Mouse (Mus musculus) limb, embryonic 14.5 days (tissue): ENCODE results near the gene Hoxb2. TPM values are rescaled to one million over a fixed set of nuclear protein-coding genes. Genes with fewer than 3 reads are reported as not detected.

ENCODE experiments used
- ATAC-seq: fragments of 200-750 bp; cut with Nextera tagmentation; 2 replicates; pipeline ENCODE4 v1.8.0; 2017; ENCODE audit warnings: low read depth, moderate number of reproducible peaks, moderate TSS enrichment; ENCODE audit not compliant: low FRiP score
- DNase-seq: peaks from one replicate; pipeline ENCODE4 v3.0.0-alpha.2; 2015; ENCODE audit warnings: low spot score
- H3K27ac ChIP-seq: fragments of 300-500 bp; sonication (generic); replicated peaks from 2 replicates; pipeline ENCODE4 v1.5.1; 2014; ENCODE audit warnings: low read depth, mild to moderate bottlenecking, low read length, moderate library complexity, mixed read lengths
- H3K27me3 ChIP-seq: fragments of 300-500 bp; sonication (generic); 2 replicates; pipeline ENCODE4 v1.6.1; 2014; ENCODE audit warnings: low read length, mixed read lengths; ENCODE audit not compliant: control insufficient read depth, insufficient read depth
- H3K36me3 ChIP-seq: fragments of 300-500 bp; sonication (generic); 2 replicates; pipeline ENCODE4 v1.6.1; 2014; ENCODE audit warnings: mild to moderate bottlenecking, low read length, moderate library complexity, mixed read lengths; ENCODE audit not compliant: control insufficient read depth, insufficient read depth
- H3K4me1 ChIP-seq: fragments of 300-500 bp; sonication (generic); 2 replicates; pipeline ENCODE4 v1.6.1; 2014; ENCODE audit warnings: antibody characterized with exemption, low read length, mixed read lengths; ENCODE audit not compliant: control insufficient read depth, insufficient read depth
- H3K4me2 ChIP-seq: fragments of 300-500 bp; sonication (generic); replicated peaks from 2 replicates; pipeline ENCODE4 v1.6.1; 2014; ENCODE audit warnings: low read depth, mild to moderate bottlenecking, low read length, moderate library complexity; ENCODE audit not compliant: severe bottlenecking
- H3K4me3 ChIP-seq: fragments of 300-500 bp; sonication (generic); replicated peaks from 2 replicates; pipeline ENCODE4 v1.5.1; 2014; ENCODE audit warnings: low read length
- H3K9ac ChIP-seq: fragments of 300-500 bp; sonication (generic); 2 replicates; pipeline ENCODE4 v1.6.1; 2014; ENCODE audit warnings: mild to moderate bottlenecking, low read depth, low read length, moderate library complexity; ENCODE audit not compliant: severe bottlenecking
- H3K9me3 ChIP-seq: fragments of 300-500 bp; sonication (generic); 2 replicates; pipeline ENCODE4 v1.6.1; 2016; ENCODE audit warnings: low read length; ENCODE audit not compliant: control insufficient read depth
- POLR2A ChIP-seq: fragments of 200-500 bp; IDR thresholded peaks from 2 replicates; pipeline ENCODE4 v1.8.0; 2012; ENCODE audit warnings: inconsistent platforms, mild to moderate bottlenecking, moderate library complexity, borderline replicate concordance; ENCODE audit not compliant: insufficient read depth, insufficient read length; ENCODE audit errors: extremely low read depth
- WGBS: fragments of 180-500 bp; shearing (Covaris S2); extraction: QIAGEN DNeasy Blood & Tissue Kit; methylation state at CpG from one replicate; pipeline ENCODE4 v1.1.7; 2014; 5-methylcytosine and 5-hydroxymethylcytosine counted together
- polyA plus RNA-seq, 2 experiments: library from polyadenylated mRNA; depleted of rRNA in 1 of 2; stranded (reverse) in 1 of 2; unstranded in 1 of 2; fragments of >200 nt; fragmentation: Nextera tagmentation in 1 of 2; extraction: Ambion mirVana in 1 of 2; gene quantifications; 2 replicates each; pipeline versions ENCODE4 v1.2.1 to v1.2.3; 2012 to 2014

Gene Hoxb2
- polyA plus RNA-seq, 2 experiments: 5.8 to 9.6 TPM

- H3K4me1 ChIP-seq: 0 out of 2 replicates have a peak, but pooled peaks cover 3% of the 10 kb centered on the region
- 0 out of 2 replicates have a peak overlapping the region, but pooled peaks have one; percentile 6 for H3K4me2 ChIP-seq
- no peak overlapping the region for H3K4me3 ChIP-seq
- ATAC-seq (no peak), DNase-seq (no peak)
- H3K27ac ChIP-seq: no peak overlapping the region
- no peaks in the 10 kb centered on the region for H3K9me3 ChIP-seq
- peaks cover 100% of the 10 kb centered on the region for H3K27me3 ChIP-seq
- H3K36me3 ChIP-seq: no peaks in the 10 kb centered on the region
- WGBS: 3% methylated on average over 38 of the region's 38 CpGs
- H3K9ac ChIP-seq: no peak overlapping the region
- TF ChIP-seq POLR2A: no peak
Measured at GRCm38 (mm10) chr11:96304381-96305195, 45.7 kb upstream of the Hoxb2 start.

DNA sequence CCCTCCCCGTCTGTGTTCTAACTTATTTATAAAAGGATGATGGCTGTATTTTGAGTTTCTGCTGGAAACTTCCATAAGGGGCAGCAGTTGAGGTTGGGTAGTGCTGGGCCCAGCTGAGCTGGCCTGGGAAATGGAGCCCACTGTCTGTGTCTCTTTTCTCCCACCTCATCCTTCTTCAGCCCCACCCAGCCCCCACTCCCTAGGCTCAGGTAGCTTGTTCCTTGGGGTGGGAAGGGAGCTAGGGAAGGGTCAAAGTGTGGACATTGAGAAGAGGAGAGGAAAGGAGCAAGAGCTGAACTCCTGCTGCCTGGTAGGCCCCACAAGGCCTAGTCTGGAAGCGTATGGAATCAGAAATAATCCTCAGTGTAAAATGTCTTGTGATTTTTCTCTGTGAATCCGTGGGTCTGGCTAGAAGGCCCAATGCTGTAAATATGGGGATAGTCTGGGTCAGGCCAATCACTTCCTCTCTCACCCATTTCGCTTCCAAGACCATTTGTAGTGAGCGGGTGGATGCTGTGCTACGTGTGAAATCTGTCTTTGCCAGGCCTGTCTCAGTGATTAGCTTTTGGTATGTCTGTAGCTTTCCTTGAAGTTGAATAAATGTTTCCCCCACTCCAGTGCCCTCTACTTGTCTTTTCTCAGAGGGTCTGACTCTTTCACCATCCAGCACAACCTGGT, 44.7 kb upstream of the Hoxb2 start:
- no peak for DNase-seq
- Histone ChIP-seq H3K36me3 (no peaks in the 10 kb centered on the region), H3K27me3 (peaks cover 100% of the 10 kb centered on the region), H3K4me3 (no peak overlapping the region), H3K9ac (no peak overlapping the region), H3K9me3 (no peaks in the 10 kb centered on the region), H3K4me2 (no peak overlapping the region), H3K27ac (no peak overlapping the region), H3K4me1 (0 out of 2 replicates have a peak, but pooled peaks cover 3% of the 10 kb centered on the region)
- no peak for TF ChIP-seq POLR2A
- WGBS: 42% methylated on average over 6 of the region's 6 CpGs
- no peak for ATAC-seq

GRCm38 (mm10) chr11:96306183-96306907, 44.0 kb upstream of the Hoxb2 start:
- H3K36me3 ChIP-seq: no peaks in the 10 kb centered on the region
- 0 out of 2 replicates have a peak, but pooled peaks cover 3% of the 10 kb centered on the region for H3K4me1 ChIP-seq
- no peak for DNase-seq
- H3K9ac ChIP-seq: no peak overlapping the region
- WGBS: 15% methylated on average over 7 of the region's 7 CpGs
- no peak overlapping the region for H3K27ac ChIP-seq
- H3K4me3 ChIP-seq: no peak overlapping the region
- TF ChIP-seq POLR2A: no peak
- no peak for ATAC-seq
- H3K4me2 ChIP-seq: no peak overlapping the region
- peaks cover 100% of the 10 kb centered on the region for H3K27me3 ChIP-seq
- no peaks in the 10 kb centered on the region for H3K9me3 ChIP-seq

GRCm38 (mm10) chr11:96306908-96307269, 43.4 kb upstream of the Hoxb2 start:
- 8% methylated on average over 13 of the region's 13 CpGs for WGBS

GRCm38 (mm10) chr11:96308763-96309162, 41.6 kb upstream of the Hoxb2 start:
- H3K36me3 ChIP-seq: no peaks in the 10 kb centered on the region
- ATAC-seq (no peak), DNase-seq (no peak)
- no peak overlapping the region for H3K4me2 ChIP-seq
- peaks cover 100% of the 10 kb centered on the region for H3K27me3 ChIP-seq
- no peak overlapping the region for H3K9ac ChIP-seq
- H3K4me3 ChIP-seq: no peak overlapping the region
- no peak overlapping the region for H3K27ac ChIP-seq
- 14% methylated on average over 4 of the region's 4 CpGs for WGBS
- H3K4me1 ChIP-seq: no peaks in the 10 kb centered on the region
- TF ChIP-seq POLR2A: no peak
- no peaks in the 10 kb centered on the region for H3K9me3 ChIP-seq

More at GRCm38 (mm10) chr11:96306908-96307269, 43.4 kb upstream of the Hoxb2 start:
- no peaks in the 10 kb centered on the region for H3K36me3 ChIP-seq
- TF ChIP-seq POLR2A: no peak
- ATAC-seq (no peak), DNase-seq (no peak)
- 0 out of 2 replicates have a peak, but pooled peaks cover 3% of the 10 kb centered on the region for H3K4me1 ChIP-seq
- H3K9ac ChIP-seq: no peak overlapping the region
- H3K27ac ChIP-seq: no peak overlapping the region
- no peak overlapping the region for H3K4me3 ChIP-seq
- H3K4me2 ChIP-seq: no peak overlapping the region
- H3K27me3 ChIP-seq: peaks cover 100% of the 10 kb centered on the region
- H3K9me3 ChIP-seq: no peaks in the 10 kb centered on the region
